Mouse (Mus musculus) telencephalon, adult 2 months (tissue): ENCODE results near the gene Kifc5b.

Experiments used
- DNase-seq: peaks from one replicate; pipeline ENCODE4 v3.0.0-alpha.2; 2011; ENCODE audit warnings: low read depth, low spot score

The Kifc5b gene

GRCm38 (mm10) chr17:26947231-26948100 is 30.6 kb downstream of the Kifc5b start:
- DNase-seq = no peak

DNA sequence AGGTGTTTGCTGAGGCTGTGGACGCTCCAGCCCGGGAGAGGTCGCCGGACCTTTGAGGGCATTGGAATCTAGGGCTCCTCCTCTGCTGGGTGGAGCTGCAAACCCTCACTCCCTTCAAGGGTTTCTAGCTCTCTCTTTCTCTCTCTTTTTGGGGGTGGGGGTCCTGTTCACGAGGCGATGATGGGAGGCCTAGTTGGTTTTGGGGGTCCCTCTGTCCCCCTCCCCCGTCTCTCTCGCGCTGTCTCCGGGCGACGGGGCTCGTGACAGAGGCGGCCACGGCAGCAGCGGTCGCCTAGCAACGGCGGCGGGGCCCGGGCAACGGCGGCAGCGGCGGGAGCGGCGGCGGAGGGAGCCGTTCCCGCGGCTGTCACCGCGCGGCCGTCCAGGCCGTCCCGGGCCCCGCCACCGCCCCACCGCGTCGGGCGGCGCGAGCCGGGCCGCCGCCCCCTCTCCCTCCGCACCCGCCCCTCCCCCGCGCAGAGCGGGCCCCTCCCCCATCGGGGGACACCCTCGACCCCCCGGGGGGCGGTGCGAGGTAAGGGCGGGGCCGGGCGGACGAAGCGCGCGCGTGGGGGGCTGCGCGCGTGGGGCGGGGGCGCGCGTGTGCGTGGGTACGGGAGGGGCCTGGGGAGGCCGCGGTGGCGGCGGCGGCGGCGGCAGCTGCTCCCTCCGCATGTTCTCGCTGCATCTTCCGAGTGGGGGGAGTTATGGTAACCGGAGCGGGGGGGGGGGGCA is 31.6 kb downstream of the Kifc5b start:
- no peak for DNase-seq

GRCm38 (mm10) chr17:26949051-26949577 is 32.2 kb downstream of the Kifc5b start:
- no peak for DNase-seq

DNA sequence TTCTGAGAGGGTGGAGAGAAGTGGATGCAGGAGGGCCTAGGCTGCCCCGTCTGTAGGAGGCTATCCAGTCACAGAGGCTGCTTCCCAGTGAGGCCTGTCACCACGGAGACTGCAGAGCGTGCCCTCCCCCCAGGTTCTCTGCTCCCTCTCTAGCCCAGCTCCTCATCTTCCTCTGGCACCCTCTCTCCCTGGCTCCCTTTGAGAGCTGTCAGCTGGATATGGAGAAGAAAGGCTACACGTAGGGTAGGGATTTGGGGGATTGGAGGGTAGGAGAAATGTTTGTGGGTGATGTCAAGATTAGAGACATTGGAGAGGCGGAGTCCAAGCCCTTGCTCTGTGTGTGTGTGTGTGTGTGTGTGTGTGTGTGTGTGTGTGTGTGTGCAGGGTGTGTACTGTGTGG is 33.0 kb downstream of the Kifc5b start:
- DNase-seq = no peak

DNA sequence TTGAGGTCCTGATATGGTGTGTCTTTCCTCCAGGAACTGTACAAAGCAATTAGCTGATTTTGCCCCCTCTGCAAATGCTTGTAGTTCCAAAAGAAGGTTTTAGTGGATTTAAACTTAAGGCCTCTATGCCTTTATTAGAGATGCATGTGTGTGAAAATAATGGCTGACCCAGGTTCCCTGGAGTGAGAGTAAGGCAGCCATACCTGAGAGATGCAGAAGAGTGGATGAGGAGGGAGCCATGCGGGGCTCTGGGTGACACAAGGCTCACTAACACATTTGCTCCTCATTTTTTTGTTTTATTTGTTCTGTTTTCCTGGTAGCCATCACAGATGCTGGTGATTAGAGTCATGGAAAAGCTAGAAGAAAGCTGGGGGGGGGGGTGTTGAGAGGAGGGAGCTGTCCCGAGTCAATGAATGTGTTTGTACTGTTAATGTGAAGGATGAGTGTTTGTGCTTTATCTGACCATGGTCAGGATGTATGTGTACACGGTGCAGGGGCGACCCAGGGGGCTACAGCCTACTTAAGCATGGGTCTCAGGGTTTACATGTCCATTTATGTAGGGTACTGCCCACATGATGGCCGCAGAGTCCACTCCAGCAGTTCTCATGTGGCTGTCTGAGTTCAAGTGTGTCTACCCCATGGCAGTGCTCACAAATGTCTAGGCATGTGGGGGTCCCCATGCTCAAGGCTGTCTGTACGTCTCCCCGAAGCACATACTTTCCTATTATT is 33.8 kb downstream of the Kifc5b start:
- DNase-seq = no peak

DNA sequence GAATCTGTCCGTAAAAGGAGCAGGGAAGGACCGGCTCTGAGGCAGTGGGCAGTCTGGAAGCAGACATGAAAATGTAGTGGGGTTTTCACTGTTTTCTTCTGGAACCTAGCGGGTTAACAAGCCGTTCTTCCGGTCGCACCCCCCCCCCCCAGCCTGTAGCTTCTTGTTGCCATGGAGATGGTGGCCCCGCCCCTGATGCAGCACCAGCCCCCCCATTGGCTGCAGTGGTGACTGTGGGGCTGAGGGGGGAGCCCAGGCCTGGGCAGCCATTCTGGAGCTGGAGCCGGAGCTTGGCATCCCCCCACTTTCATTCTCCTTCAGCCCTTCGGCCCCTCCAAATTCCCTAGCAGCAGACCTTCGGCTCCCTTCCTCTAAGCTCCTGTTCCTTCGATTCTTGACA is 34.5 kb downstream of the Kifc5b start:
- DNase-seq = no peak

DNA sequence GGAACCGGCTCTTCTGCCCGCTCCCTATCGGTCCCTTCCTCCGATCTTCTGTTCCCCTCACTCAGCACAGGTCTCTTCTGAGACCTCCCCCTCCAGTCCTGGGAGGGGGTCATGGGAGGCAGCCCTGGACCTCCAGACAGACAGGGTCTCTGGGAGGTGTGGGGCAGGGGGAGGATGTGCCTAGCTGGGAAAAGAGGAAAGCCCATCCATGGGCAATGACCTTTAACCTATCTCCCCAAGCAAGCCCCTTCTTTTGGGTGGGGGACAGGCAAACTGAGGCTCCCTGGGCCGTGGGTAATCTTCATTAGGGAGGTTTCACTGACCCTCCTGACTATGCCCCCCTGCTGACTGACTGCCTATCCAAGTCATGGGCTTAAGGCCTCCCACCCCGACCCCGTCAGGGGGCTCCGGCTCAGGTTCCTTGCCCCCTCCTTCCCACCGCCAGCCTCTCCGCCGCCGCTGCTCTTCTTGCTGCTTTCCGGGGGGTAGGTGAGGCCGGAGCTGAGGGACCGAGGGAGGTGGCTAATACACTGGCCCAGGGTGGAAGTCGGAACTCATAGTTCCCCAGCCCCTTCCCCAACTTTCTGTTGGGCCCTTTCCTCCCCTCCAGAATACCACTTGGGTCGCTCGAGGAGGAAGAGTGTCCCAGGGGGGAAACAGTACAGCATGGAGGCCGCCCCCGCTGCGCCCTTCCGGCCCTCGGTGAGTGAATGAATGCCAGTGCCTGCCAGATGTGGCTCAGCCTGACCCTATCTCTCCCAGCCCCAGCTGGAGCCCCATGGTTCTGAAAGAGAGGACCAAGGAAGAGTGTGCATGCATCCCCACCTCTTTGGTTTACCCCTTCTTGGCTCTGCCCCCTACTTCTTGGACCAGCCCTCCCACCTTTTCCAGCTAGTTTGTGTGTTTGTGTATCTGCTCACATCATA is 35.3 kb downstream of the Kifc5b start:
- DNase-seq = no peak

- DNase-seq = no peak
Observed at GRCm38 (mm10) chr17:26953201-26953600, 36.3 kb downstream of the Kifc5b start.

GRCm38 (mm10) chr17:26953726-26954125 is 36.8 kb downstream of the Kifc5b start:
- no peak for DNase-seq

GRCm38 (mm10) chr17:26956309-26956708 is 39.4 kb downstream of the Kifc5b start:
- no peak for DNase-seq

DNA sequence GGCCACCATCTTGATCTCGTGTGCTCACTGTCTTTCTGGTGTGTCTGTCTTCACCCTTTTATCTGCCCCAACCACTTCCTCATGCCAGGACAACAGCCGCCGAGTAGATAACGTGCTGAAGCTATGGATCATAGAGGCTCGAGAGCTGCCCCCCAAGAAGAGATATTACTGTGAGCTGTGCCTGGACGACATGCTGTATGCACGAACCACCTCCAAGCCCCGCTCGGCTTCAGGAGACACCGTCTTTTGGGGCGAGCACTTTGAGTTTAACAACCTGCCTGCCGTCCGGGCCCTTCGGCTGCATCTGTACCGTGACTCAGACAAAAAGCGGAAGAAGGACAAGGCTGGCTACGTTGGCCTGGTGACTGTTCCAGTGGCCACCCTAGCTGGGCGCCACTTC is 40.0 kb downstream of the Kifc5b start:
- no peak for DNase-seq

- DNase-seq = no peak
Observed at GRCm38 (mm10) chr17:26957872-26958271, 41.0 kb downstream of the Kifc5b start.

DNA sequence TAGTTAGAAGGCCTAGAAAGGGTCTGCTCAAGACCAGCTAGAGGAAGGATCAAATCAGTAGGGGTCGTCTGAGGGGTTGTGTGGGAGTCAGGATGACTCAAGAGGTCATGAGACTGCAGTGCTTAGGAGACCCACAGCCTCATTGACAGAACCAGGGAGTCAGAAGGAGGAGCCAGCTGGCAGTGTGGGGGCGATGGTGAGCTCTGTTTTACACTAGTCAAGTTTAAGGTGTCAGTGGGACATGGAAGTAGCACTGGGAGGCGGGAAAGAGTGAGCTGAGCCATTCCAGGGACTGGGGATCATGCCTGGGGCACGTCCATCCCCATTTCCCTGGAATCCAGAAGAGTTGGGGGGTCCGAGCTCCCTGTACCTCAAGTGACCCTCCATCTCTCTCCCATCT is 42.0 kb downstream of the Kifc5b start:
- DNase-seq = no peak

- no peak for DNase-seq
Observed at GRCm38 (mm10) chr17:26959815-26960214, 42.9 kb downstream of the Kifc5b start.

GRCm38 (mm10) chr17:26961572-26962240 is 44.8 kb downstream of the Kifc5b start:
- no peak for DNase-seq

- no peak for DNase-seq
Observed at GRCm38 (mm10) chr17:26966993-26967392, 50.1 kb downstream of the Kifc5b start.

- DNase-seq = no peak
Observed at GRCm38 (mm10) chr17:26967477-26967876, 50.6 kb downstream of the Kifc5b start.

GRCm38 (mm10) chr17:26968200-26968611 is 51.3 kb downstream of the Kifc5b start:
- DNase-seq = no peak

DNA sequence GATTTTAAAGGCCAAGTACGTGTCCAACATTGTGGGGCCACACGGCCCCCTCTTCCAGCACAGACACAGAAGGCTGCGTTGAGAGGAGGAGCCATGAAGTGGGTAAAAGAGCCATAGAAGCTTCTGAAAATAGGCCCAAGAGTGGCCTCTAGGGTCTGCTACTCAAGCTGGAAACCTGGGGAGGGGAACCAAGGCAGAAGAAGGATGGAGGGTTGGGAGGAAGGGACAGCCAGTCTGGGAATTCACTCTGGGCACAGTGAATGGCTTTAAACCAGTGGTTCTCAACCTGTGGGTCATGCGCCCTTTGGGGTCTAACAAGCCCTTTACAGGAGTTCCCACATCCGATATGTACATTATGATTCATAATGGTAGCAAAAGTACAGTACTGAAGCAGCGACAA is 52.4 kb downstream of the Kifc5b start:
- DNase-seq = no peak

DNA sequence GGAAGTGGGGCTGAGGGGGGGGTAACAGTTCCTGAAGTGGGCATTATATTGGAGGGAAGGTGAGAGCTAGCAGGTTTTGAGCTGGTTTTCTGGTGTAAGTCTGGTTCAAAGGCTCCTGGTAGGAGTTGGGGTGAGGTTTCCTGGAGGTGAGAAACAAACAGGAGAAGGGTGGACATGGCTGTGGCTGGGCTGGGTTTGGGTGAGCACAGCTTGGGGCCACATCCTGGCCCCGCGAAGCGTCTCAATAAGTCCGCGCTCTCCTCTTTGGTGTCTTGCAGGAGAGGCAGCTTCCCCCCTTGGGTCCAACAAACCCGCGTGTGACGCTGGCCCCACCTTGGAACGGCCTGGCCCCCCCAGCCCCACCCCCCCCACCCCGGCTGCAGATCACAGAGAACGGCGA is 53.3 kb downstream of the Kifc5b start:
- no peak for DNase-seq
